Mouse (Mus musculus) cerebellum, adult 9-11 months (tissue): ENCODE measurements around the gene Cep104.
A peak's percentile ranks its signal among the peaks of the same experiment; 100 is the strongest.

Experiments used
- DNase-seq: peaks from one replicate; pipeline ENCODE4 v3.0.0; 2022

The Cep104 gene

GRCm38 (mm10) chr4:154005488-154005887 is 30.5 kb downstream of the Cep104 start:
- no peak for DNase-seq

- no peak for DNase-seq
These were observed 31.3 kb downstream of the Cep104 start for GRCm38 (mm10) chr4:154006264-154006663.

- DNase-seq: no peak
These were observed 32.8 kb downstream of the Cep104 start for GRCm38 (mm10) chr4:154007759-154008158.

GRCm38 (mm10) chr4:154010907-154011645 is 36.1 kb downstream of the Cep104 start:
- no peak for DNase-seq

- peak; percentile 89 for DNase-seq
These were observed 36.7 kb downstream of the Cep104 start, which contains the start of gene Lrrc47 for GRCm38 (mm10) chr4:154011646-154012089. Lrrc47 (plus strand) TSS chr4:154011731.

- no peak for DNase-seq
These were observed 37.3 kb downstream of the Cep104 start for GRCm38 (mm10) chr4:154012132-154012882.

- no peak for DNase-seq
These were observed 40.5 kb downstream of the Cep104 start for GRCm38 (mm10) chr4:154015476-154015875.

- no peak for DNase-seq
These were observed 44.6 kb downstream of the Cep104 start for GRCm38 (mm10) chr4:154019571-154019970.

- no peak for DNase-seq
These were observed 46.4 kb downstream of the Cep104 start for GRCm38 (mm10) chr4:154021432-154021831.

- no peak for DNase-seq
These were observed 47.4 kb downstream of the Cep104 start for GRCm38 (mm10) chr4:154022407-154022806.

- no peak for DNase-seq
These were observed 47.9 kb downstream of the Cep104 start for GRCm38 (mm10) chr4:154022844-154023243.

GRCm38 (mm10) chr4:154023754-154024601 is 49.0 kb downstream of the Cep104 start:
- DNase-seq: no peak

- DNase-seq: no peak
These were observed 49.9 kb downstream of the Cep104 start for GRCm38 (mm10) chr4:154024729-154025521.

- peak; percentile 62 for DNase-seq
These were observed 50.8 kb downstream of the Cep104 start, which contains the start of gene Smim1 for GRCm38 (mm10) chr4:154025641-154026440. Smim1 (minus strand) TSS chr4:154026230.

GRCm38 (mm10) chr4:154026441-154026761 is 51.4 kb downstream of the Cep104 start:
- no peak for DNase-seq

- no peak for DNase-seq
These were observed 53.1 kb downstream of the Cep104 start for GRCm38 (mm10) chr4:154028066-154028465.

- no peak for DNase-seq
These were observed 53.7 kb downstream of the Cep104 start for GRCm38 (mm10) chr4:154028646-154029045.

- DNase-seq: no peak
These were observed 62.1 kb downstream of the Cep104 start for GRCm38 (mm10) chr4:154037123-154037522.

GRCm38 (mm10) chr4:154042577-154042976 is 67.6 kb downstream of the Cep104 start, which contains the start of gene Ccdc27:
Ccdc27 (minus strand) TSS chr4:154042677.
- no peak for DNase-seq

- DNase-seq: no peak
These were observed 70.8 kb downstream of the Cep104 start for GRCm38 (mm10) chr4:154045837-154046236.

- no peak for DNase-seq
These were observed 76.4 kb downstream of the Cep104 start for GRCm38 (mm10) chr4:154051401-154051800.
